Mouse (Mus musculus): ENCODE measurements around the gene Acy3.

DNA sequence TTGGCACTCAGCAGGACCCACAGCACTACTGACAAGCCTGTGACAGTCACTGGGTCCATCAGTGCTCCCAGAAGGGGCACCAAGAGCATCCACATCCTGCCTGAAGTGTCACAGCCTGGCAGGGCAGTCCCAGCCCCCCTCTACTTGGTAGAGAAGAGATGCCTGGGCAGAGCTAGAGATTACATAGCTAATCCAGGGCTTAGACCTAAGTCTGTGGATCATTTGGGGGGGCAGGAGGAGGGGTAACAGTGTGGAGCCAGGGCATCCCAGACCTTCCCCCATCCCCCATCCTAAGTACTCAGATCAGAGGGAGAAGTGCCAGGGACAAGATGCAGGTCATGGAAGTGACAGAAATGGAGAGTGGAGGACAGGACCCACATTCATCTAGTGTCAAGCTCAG, 28.4 kb downstream of the Acy3 start:
- TF ChIP-seq CTCF (IDR thresholded peaks at IDR 0.05; ENCODE audit: insufficient read depth, low read length) (no peak), POLR2A (IDR thresholded peaks at IDR 0.05; ENCODE audit: borderline replicate concordance, extremely low read depth, low read depth, low read length) (no peak)

Measured in lung, adult 2 months (tissue).